Mouse (Mus musculus) right cerebral cortex, postnatal 4 days (tissue): ENCODE measurements at regions not wholly inside any gene's neighbourhood (a gene's known extent, or its start where the extent isn't known, plus 50 kb on each side); places are given as distances from the start of the nearest gene placed in this dataset.
"Not testable (repeated sequence)": the region's sequence is repeated elsewhere in the genome, so short reads cannot be mapped to it uniquely, and the experiment has no call there.

Experiments
- DNase-seq: peaks from one replicate; pipeline ENCODE4 v3.0.0-alpha.2; 2022

- DNase-seq: no peak
Measured at GRCm38 (mm10) chr16:71342777-71343176, 965.3 kb upstream of the Robo1 start.

GRCm38 (mm10) chr16:71344589-71344988 lies 963.5 kb upstream of the Robo1 start:
- no peak for DNase-seq

- DNase-seq: peak; percentile 13
Measured at GRCm38 (mm10) chr16:71391872-71392271, 916.2 kb upstream of the Robo1 start.

GRCm38 (mm10) chr16:71434791-71435190 lies 873.3 kb upstream of the Robo1 start:
- DNase-seq: not testable (repeated sequence)
